Mouse (Mus musculus): Measurements from ENCODE around the gene Phactr3.

GRCm38 (mm10) chr2:178131011-178131410, 12.2 kb downstream of the Phactr3 start:
- no peak for TF ChIP-seq POLR2A (IDR thresholded peaks at IDR 0.05; ENCODE audit: insufficient read depth, low read depth, low read length)
- TF ChIP-seq CTCF (IDR thresholded peaks at IDR 0.05; ENCODE audit: insufficient read depth, low read depth, low read length) = no peak

All from olfactory bulb, adult 2 months (tissue).